Mouse (Mus musculus) ES-E14 (cell line): ENCODE data around the gene Ripor2. TPM values are rescaled to one million over a fixed set of nuclear protein-coding genes. Genes with fewer than 3 reads are reported as not detected.

Experiments
- DNase-seq: peaks from one replicate; pipeline ENCODE4 v3.0.0-alpha.2; 2013; ENCODE audit warnings: low read depth, low spot score
- H3K27ac ChIP-seq: 2 replicates; pipeline ENCODE4 v1.5.1; 2012; ENCODE audit warnings: low read depth, mild to moderate bottlenecking, low read length, moderate library complexity, mixed read lengths; ENCODE audit not compliant: poor library complexity, insufficient read depth, severe bottlenecking
- H3K36me3 ChIP-seq: 2 replicates; pipeline ENCODE4 v1.6.1; 2012; ENCODE audit warnings: mild to moderate bottlenecking, low read length, moderate library complexity, mixed read lengths; ENCODE audit not compliant: control insufficient read depth, poor library complexity, insufficient read depth, severe bottlenecking
- H3K4me1 ChIP-seq, 2 experiments: fragments of 150-350 bp in 1 of 2; sonication (generic) in 1 of 2; 2 replicates each; pipeline ENCODE4 v1.6.1; 2012; ENCODE audit warnings: low read length in 2 of 2, mild to moderate bottlenecking in 1 of 2, mixed read lengths in 1 of 2; ENCODE audit not compliant: control insufficient read depth in 2 of 2, insufficient read depth in 2 of 2, poor library complexity in 1 of 2
- H3K4me3 ChIP-seq, 2 experiments: fragments of 150-350 bp in 1 of 2; sonication (generic) in 1 of 2; 2 replicates each; pipeline ENCODE4 v1.5.1; 2012; ENCODE audit warnings: low read length in 2 of 2, low read depth in 1 of 2, mild to moderate bottlenecking in 1 of 2, mixed read lengths in 1 of 2; ENCODE audit not compliant: insufficient read depth in 1 of 2, poor library complexity in 1 of 2, severe bottlenecking in 1 of 2
- H3K9ac ChIP-seq: 2 replicates; pipeline ENCODE4 v1.6.1; 2012; ENCODE audit warnings: low read depth, mild to moderate bottlenecking, low read length, mixed read lengths; ENCODE audit not compliant: poor library complexity, insufficient read depth, severe bottlenecking
- H3K9me3 ChIP-seq: fragments of 150-350 bp; sonication (generic); 2 replicates; pipeline ENCODE4 v1.6.1; 2012; ENCODE audit warnings: low read depth, mild to moderate bottlenecking, low read length; ENCODE audit not compliant: control insufficient read depth, insufficient read depth
- CHD2 ChIP-seq: IDR thresholded peaks from 2 replicates; pipeline ENCODE4 v1.6.1; 2014; ENCODE audit warnings: mild to moderate bottlenecking, low read depth, low read length, inconsistent platforms
- HCFC1 ChIP-seq: IDR thresholded peaks from 2 replicates; pipeline ENCODE4 v1.6.1; 2012; ENCODE audit warnings: low read length, inconsistent platforms, borderline replicate concordance; ENCODE audit not compliant: insufficient read depth
- MAFK ChIP-seq: IDR thresholded peaks from 2 replicates; pipeline ENCODE4 v1.6.1; 2014; ENCODE audit warnings: mild to moderate bottlenecking, low read depth, low read length, inconsistent platforms; ENCODE audit not compliant: insufficient read depth
- ZC3H11A ChIP-seq: IDR thresholded peaks from 2 replicates; pipeline ENCODE4 v1.6.1; 2012; ENCODE audit warnings: low read depth, mild to moderate bottlenecking, inconsistent platforms, low read length, borderline replicate concordance
- ZNF384 ChIP-seq: IDR thresholded peaks from 2 replicates; pipeline ENCODE4 v1.6.1; 2012; ENCODE audit warnings: low read depth, low read length, inconsistent platforms
- in situ Hi-C, 2 experiments: fragments of 600-800 bp; cut with MboI; formaldehyde crosslinking; loops; one replicate each; pipeline ENCODE4 v1.15.1; 2025; ENCODE audit warnings: low sequenced_read_pairs in 2 of 2, inconsistent platforms in 1 of 2; ENCODE audit not compliant: unreplicated experiment in 2 of 2
- total RNA-seq: library from RNA; depleted of rRNA; stranded (reverse); fragments of 300-350 nt; gene quantifications from 2 replicates; pipeline ENCODE4 v1.2.3, GENCODE M21; 2012

Ripor2 gene
- total RNA-seq, 1 experiment, result 0.71 TPM

- TF ChIP-seq CHD2, result no peak
- no peak for TF ChIP-seq MAFK
- TF ChIP-seq ZC3H11A, result no peak
- no peak for TF ChIP-seq ZNF384
- Histone ChIP-seq H3K36me3 (no peaks in the 10 kb centered on the region), H3K4me3 (no peak overlapping the region), H3K9ac (no peak overlapping the region), H3K27ac (no peak overlapping the region), H3K9me3 (no peaks in the 10 kb centered on the region), H3K4me1 (0 out of 4 replicates have a peak, but pooled peaks cover 0 to 2% of the 10 kb centered on the region in 2 experiments)
- in situ Hi-C loops, result no loop called here
- DNase-seq, result no peak
Measured at GRCm38 (mm10) chr13:24561391-24561790, 20.6 kb upstream of the Ripor2 start.

- H3K4me1 ChIP-seq, result 0 out of 4 replicates have a peak, but pooled peaks cover 0 to 2% of the 10 kb centered on the region in 2 experiments
- no peak overlapping the region for H3K9ac ChIP-seq
- H3K36me3 ChIP-seq, result no peaks in the 10 kb centered on the region
- H3K4me3 ChIP-seq, result no peak overlapping the region
- in situ Hi-C loops, result no loop called here
- TF ChIP-seq ZC3H11A, result no peak
- no peak for TF ChIP-seq HCFC1
- no peak for TF ChIP-seq CHD2
- no peak for TF ChIP-seq ZNF384
- TF ChIP-seq MAFK, result no peak
- no peaks in the 10 kb centered on the region for H3K9me3 ChIP-seq
- H3K27ac ChIP-seq, result no peak overlapping the region
- no peak for DNase-seq
Measured at GRCm38 (mm10) chr13:24564706-24565105, 17.3 kb upstream of the Ripor2 start.

DNA sequence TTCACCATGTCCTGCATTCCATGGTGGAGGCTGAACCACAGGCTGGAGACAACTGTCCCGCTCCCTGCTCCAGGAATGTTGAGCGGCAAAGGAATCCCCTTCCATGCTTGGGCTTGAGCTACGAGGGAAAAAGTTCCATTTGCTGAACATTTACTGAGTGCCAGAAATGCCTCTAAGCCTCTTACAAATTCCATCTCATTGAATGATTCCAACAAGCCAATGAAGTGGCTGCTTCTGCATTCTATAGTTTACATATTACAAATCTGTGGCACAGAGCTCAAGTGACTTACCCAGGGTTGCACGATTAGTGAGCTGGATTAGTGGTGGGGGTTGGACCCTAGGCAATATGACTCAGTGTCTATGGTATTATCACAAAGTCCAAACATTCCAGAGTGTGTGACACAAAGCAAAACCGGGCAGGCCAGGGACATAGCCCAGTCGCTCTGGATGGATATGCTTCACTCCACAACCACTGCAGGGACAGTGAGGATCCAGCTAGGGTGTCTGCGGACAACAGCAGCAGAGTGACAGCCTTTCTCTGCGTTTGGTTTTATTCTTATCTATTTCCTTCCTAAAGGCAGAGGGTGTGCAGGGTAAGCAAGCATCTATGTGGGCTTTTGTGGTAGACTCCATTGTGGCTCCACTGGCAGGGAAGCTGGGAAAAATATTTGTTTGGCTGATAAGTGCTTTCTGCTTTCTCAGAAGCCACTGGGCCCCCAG is 16.6 kb upstream of the Ripor2 start:
- Histone ChIP-seq H3K4me1 (0 out of 4 replicates have a peak, but pooled peaks cover 0 to 2% of the 10 kb centered on the region in 2 experiments), H3K4me3 (no peak overlapping the region), H3K9me3 (no peaks in the 10 kb centered on the region), H3K36me3 (no peaks in the 10 kb centered on the region), H3K27ac (no peak overlapping the region), H3K9ac (no peak overlapping the region)
- TF ChIP-seq MAFK (no peak), ZNF384 (no peak), ZC3H11A (no peak), CHD2 (no peak), HCFC1 (no peak)
- no peak for DNase-seq
- in situ Hi-C loops, result no loop called here

DNA sequence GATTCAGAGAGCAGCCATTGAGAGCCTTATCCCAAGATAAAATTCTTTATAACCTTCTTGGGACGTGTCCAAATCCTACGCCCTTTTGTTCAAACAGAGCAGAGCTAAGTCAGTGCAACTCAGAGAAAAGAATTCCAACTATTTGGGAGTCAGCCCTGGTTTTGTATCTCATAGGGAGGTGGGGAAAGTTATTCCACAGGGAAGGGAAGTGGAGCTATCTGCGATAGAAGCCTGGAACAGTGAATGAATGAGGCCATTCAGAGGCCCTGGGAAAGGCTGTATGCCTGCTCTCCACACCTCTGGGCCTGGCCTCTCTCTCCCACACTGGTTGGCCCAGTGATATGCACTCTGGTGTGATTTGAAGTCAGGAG is 16.1 kb upstream of the Ripor2 start:
- Histone ChIP-seq H3K4me1 (0 out of 4 replicates have a peak, but pooled peaks cover 0 to 2% of the 10 kb centered on the region in 2 experiments), H3K9ac (no peak overlapping the region), H3K36me3 (no peaks in the 10 kb centered on the region), H3K9me3 (no peaks in the 10 kb centered on the region), H3K4me3 (no peak overlapping the region), H3K27ac (no peak overlapping the region)
- no peak for DNase-seq
- TF ChIP-seq HCFC1, result no peak
- no peak for TF ChIP-seq ZC3H11A
- TF ChIP-seq CHD2, result no peak
- no peak for TF ChIP-seq ZNF384
- no peak for TF ChIP-seq MAFK
- in situ Hi-C loops, result no loop called here
